Mouse (Mus musculus) testis, postnatal 14 days (tissue): ENCODE data around the gene Rpl24.

Experiments
- DNase-seq: peaks from one replicate; pipeline ENCODE4 v3.0.0; 2021; ENCODE audit warnings: low spot score

Rpl24 gene

GRCm38 (mm10) chr16:55971735-55972615, 5.9 kb downstream of the Rpl24 start:
- no peak for DNase-seq

- DNase-seq = no peak
Observed at GRCm38 (mm10) chr16:55972626-55973201, 6.6 kb downstream of the Rpl24 start.

GRCm38 (mm10) chr16:55973431-55974255, 7.6 kb downstream of the Rpl24 start, which contains the start of gene Zbtb11:
Gene Zbtb11 (plus strand): TSS chr16:55973883.
- DNase-seq = peak; percentile 99

GRCm38 (mm10) chr16:55974256-55974902, 8.3 kb downstream of the Rpl24 start:
- DNase-seq = peak; percentile 91

GRCm38 (mm10) chr16:55974903-55975285, 8.8 kb downstream of the Rpl24 start:
- DNase-seq = no peak

- DNase-seq = no peak
Observed at GRCm38 (mm10) chr16:55986001-55986400, 19.9 kb downstream of the Rpl24 start.

GRCm38 (mm10) chr16:55990311-55990710, 24.2 kb downstream of the Rpl24 start:
- DNase-seq = no peak

GRCm38 (mm10) chr16:55994235-55994634, 28.2 kb downstream of the Rpl24 start:
- no peak for DNase-seq

GRCm38 (mm10) chr16:56006798-56007197, 40.7 kb downstream of the Rpl24 start:
- no peak for DNase-seq

- no peak for DNase-seq
Observed at GRCm38 (mm10) chr16:56008862-56009261, 42.8 kb downstream of the Rpl24 start.

GRCm38 (mm10) chr16:56012789-56013743, 47.0 kb downstream of the Rpl24 start:
- no peak for DNase-seq

GRCm38 (mm10) chr16:56014076-56014475, 48.0 kb downstream of the Rpl24 start:
- DNase-seq = no peak

GRCm38 (mm10) chr16:56019660-56020059, 53.6 kb downstream of the Rpl24 start:
- DNase-seq = no peak
